Mouse (Mus musculus) forebrain, embryonic 13.5 days (tissue): ENCODE measurements around the gene Cisd1. TPM values are rescaled to one million over a fixed set of nuclear protein-coding genes. Genes with fewer than 3 reads are reported as not detected.

Source experiments
- ATAC-seq: fragments of 200-750 bp; cut with Nextera tagmentation; 2 replicates; pipeline ENCODE4 v1.8.0; 2017
- H3K27ac ChIP-seq: fragments of 300-500 bp; sonication (generic); 2 replicates; pipeline ENCODE4 v1.5.1; 2015; ENCODE audit warnings: inconsistent platforms, mild to moderate bottlenecking, moderate library complexity
- H3K27me3 ChIP-seq: fragments of 300-500 bp; sonication (generic); 2 replicates; pipeline ENCODE4 v1.6.1; 2015; ENCODE audit warnings: mild to moderate bottlenecking, inconsistent platforms
- H3K36me3 ChIP-seq: fragments of 300-500 bp; sonication (generic); 2 replicates; pipeline ENCODE4 v1.6.1; 2015; ENCODE audit warnings: mild to moderate bottlenecking, inconsistent platforms; ENCODE audit not compliant: poor library complexity, severe bottlenecking
- H3K4me1 ChIP-seq: fragments of 300-500 bp; sonication (generic); 2 replicates; pipeline ENCODE4 v1.6.1; 2015; ENCODE audit warnings: inconsistent platforms
- H3K4me2 ChIP-seq: fragments of 300-500 bp; sonication (generic); 2 replicates; pipeline ENCODE4 v1.6.1; 2015; ENCODE audit warnings: inconsistent platforms, mild to moderate bottlenecking, moderate library complexity
- H3K4me3 ChIP-seq: fragments of 300-500 bp; sonication (generic); 2 replicates; pipeline ENCODE4 v1.5.1; 2015; ENCODE audit warnings: mild to moderate bottlenecking, inconsistent platforms
- H3K9ac ChIP-seq: fragments of 300-500 bp; sonication (generic); 2 replicates; pipeline ENCODE4 v1.6.1; 2015; ENCODE audit warnings: mild to moderate bottlenecking, inconsistent platforms
- H3K9me3 ChIP-seq: fragments of 300-500 bp; sonication (generic); replicated peaks from 2 replicates; pipeline ENCODE4 v1.6.1; 2016; ENCODE audit warnings: inconsistent platforms
- WGBS: fragments of 180-500 bp; shearing (Covaris S2); methylation state at CpG from one replicate; pipeline ENCODE4 v1.1.7; 2015; 5-methylcytosine and 5-hydroxymethylcytosine counted together
- polyA plus RNA-seq: library from polyadenylated mRNA; unstranded; fragments of >200 nt; fragmentation: Nextera tagmentation; extraction: Ambion mirVana; gene quantifications from 2 replicates; pipeline ENCODE4 v1.2.1, GENCODE M21; 2015

Cisd1 gene
- polyA plus RNA-seq, 1 experiment from 2014 or later: 227 TPM

GRCm38 (mm10) chr10:71332859-71333258 lies 11.9 kb downstream of the Cisd1 start:
- peaks cover 67% of the 10 kb centered on the region for H3K36me3 ChIP-seq
- no peak overlapping the region for H3K9ac ChIP-seq
- H3K4me1 ChIP-seq: no peaks in the 10 kb centered on the region
- no peak for ATAC-seq
- WGBS: 95% methylated on average over 9 of the region's 9 CpGs
- no peaks in the 10 kb centered on the region for H3K9me3 ChIP-seq
- H3K4me3 ChIP-seq: no peak overlapping the region
- no peak overlapping the region for H3K27ac ChIP-seq
- no peaks in the 10 kb centered on the region for H3K27me3 ChIP-seq
- no peak overlapping the region for H3K4me2 ChIP-seq

- no peaks in the 10 kb centered on the region for H3K27me3 ChIP-seq
- WGBS: 90% methylated on average over 4 of the region's 4 CpGs
- peaks cover 67% of the 10 kb centered on the region for H3K36me3 ChIP-seq
- H3K27ac ChIP-seq: no peak overlapping the region
- no peak for ATAC-seq
- no peak overlapping the region for H3K4me2 ChIP-seq
- no peaks in the 10 kb centered on the region for H3K4me1 ChIP-seq
- H3K9ac ChIP-seq: no peak overlapping the region
- no peaks in the 10 kb centered on the region for H3K9me3 ChIP-seq
- no peak overlapping the region for H3K4me3 ChIP-seq
Observed at GRCm38 (mm10) chr10:71332376-71332775, 12.4 kb downstream of the Cisd1 start.

- Histone ChIP-seq H3K4me2 (no peak overlapping the region), H3K36me3 (peaks cover 67% of the 10 kb centered on the region), H3K27me3 (no peaks in the 10 kb centered on the region), H3K4me3 (no peak overlapping the region), H3K4me1 (no peaks in the 10 kb centered on the region), H3K27ac (no peak overlapping the region), H3K9me3 (no peaks in the 10 kb centered on the region), H3K9ac (no peak overlapping the region)
- ATAC-seq: no peak
- 95% methylated on average over 7 of the region's 7 CpGs for WGBS
Observed at GRCm38 (mm10) chr10:71331908-71332307, 12.8 kb downstream of the Cisd1 start.

DNA sequence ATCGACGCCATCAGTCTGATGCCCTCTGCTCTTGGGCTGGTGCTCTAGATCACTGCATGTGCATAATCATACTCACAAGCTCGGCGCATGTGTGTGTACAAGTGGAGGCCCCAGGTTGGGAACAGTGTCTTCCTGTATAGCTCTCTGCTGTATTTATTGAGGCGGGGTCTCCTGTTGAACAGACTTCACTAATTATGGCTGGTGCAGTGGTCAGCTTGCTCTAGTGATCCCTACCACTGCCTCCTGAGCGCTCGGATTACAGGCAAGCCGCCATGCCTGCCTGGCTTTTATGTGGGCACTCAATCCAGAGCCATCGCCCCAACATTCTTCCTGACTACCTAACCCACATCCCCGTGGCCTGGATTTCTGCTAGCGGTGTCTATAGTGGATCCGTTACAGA lies 14.7 kb downstream of the Cisd1 start:
- Histone ChIP-seq H3K4me1 (no peaks in the 10 kb centered on the region), H3K9ac (no peak overlapping the region), H3K27me3 (no peaks in the 10 kb centered on the region), H3K4me2 (no peak overlapping the region), H3K36me3 (peaks cover 53% of the 10 kb centered on the region), H3K9me3 (no peaks in the 10 kb centered on the region), H3K27ac (no peak overlapping the region), H3K4me3 (no peak overlapping the region)
- ATAC-seq: no peak
- 94% methylated on average over 12 of the region's 12 CpGs for WGBS

GRCm38 (mm10) chr10:71329295-71329694 lies 15.5 kb downstream of the Cisd1 start:
- H3K9me3 ChIP-seq: no peaks in the 10 kb centered on the region
- H3K9ac ChIP-seq: no peak overlapping the region
- H3K27ac ChIP-seq: no peak overlapping the region
- H3K4me2 ChIP-seq: no peak overlapping the region
- WGBS: 94% methylated on average over 6 of the region's 6 CpGs
- peaks cover 45% of the 10 kb centered on the region for H3K36me3 ChIP-seq
- H3K4me1 ChIP-seq: no peaks in the 10 kb centered on the region
- H3K4me3 ChIP-seq: no peak overlapping the region
- no peak for ATAC-seq
- no peaks in the 10 kb centered on the region for H3K27me3 ChIP-seq

DNA sequence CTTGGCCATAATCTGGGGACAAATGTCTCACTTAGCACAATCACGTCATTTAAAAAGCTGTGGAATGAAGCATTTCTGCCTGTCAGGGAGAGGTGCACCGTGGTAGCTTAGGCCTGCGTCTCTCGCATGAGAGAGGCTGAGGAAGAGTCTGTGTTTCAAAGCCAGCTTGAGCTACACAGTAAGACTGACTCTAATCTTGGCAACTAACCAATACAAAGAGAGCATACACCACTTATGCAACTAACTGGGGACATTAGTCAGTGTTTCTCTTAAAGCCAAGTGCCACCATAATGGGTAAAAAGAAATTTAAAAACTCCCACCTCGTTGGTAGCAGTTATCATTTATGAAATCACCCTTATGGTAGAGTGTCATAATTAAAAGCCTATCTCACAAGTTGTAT lies 15.9 kb downstream of the Cisd1 start:
- WGBS: 89% methylated on average over 5 of the region's 5 CpGs
- Histone ChIP-seq H3K9me3 (no peaks in the 10 kb centered on the region), H3K9ac (no peak overlapping the region), H3K36me3 (peaks cover 41% of the 10 kb centered on the region), H3K4me3 (no peak overlapping the region), H3K27ac (no peak overlapping the region), H3K27me3 (no peaks in the 10 kb centered on the region), H3K4me1 (no peaks in the 10 kb centered on the region), H3K4me2 (no peak overlapping the region)
- no peak for ATAC-seq

DNA sequence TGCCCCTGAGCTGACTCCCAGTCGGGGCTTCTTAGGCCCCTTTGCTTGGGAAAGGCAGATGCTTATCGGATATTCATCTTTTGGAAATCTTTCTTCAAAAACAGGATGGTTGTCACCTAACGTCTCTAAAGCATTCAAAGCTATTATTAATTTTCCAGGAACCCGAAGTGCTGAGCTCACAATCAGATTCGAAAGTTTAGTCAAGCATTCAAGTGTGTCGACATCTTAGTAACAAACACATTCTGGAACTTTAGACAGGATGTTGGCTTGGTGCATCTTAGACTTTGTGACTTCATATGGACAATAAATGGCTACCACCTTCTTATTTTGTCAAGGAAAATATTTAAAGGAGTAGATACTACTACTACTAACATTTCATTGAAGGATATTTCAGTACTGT lies 16.4 kb downstream of the Cisd1 start:
- Histone ChIP-seq H3K27me3 (no peaks in the 10 kb centered on the region), H3K4me3 (no peak overlapping the region), H3K4me2 (no peak overlapping the region), H3K27ac (no peak overlapping the region), H3K9ac (no peak overlapping the region), H3K36me3 (peaks cover 36% of the 10 kb centered on the region), H3K4me1 (no peaks in the 10 kb centered on the region), H3K9me3 (no peaks in the 10 kb centered on the region)
- 93% methylated on average over 6 of the region's 6 CpGs for WGBS
- no peak for ATAC-seq

DNA sequence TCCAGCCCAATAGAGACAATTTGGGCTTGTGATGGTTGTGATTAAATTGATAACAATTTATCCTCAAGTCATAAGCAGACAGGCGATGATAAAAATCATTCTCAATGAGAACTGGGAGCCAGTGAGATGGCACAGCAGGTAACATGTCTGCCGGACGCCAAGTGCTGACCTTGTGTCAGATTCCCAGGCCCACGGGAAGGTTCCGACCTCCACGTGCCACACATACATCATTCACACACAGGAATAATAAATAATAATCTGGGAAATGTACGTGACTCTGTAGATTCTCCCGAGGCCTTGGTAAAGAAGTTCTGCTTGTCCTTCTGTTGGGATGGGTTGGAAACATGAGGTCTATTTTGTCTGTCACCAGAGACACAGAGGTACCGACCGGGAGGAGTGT lies 17.4 kb downstream of the Cisd1 start:
- Histone ChIP-seq H3K27me3 (no peaks in the 10 kb centered on the region), H3K27ac (no peak overlapping the region), H3K4me3 (no peak overlapping the region), H3K36me3 (peaks cover 27% of the 10 kb centered on the region), H3K4me1 (no peaks in the 10 kb centered on the region), H3K4me2 (no peak overlapping the region), H3K9me3 (no peaks in the 10 kb centered on the region), H3K9ac (no peak overlapping the region)
- ATAC-seq: no peak
- WGBS: 90% methylated on average over 10 of the region's 10 CpGs

DNA sequence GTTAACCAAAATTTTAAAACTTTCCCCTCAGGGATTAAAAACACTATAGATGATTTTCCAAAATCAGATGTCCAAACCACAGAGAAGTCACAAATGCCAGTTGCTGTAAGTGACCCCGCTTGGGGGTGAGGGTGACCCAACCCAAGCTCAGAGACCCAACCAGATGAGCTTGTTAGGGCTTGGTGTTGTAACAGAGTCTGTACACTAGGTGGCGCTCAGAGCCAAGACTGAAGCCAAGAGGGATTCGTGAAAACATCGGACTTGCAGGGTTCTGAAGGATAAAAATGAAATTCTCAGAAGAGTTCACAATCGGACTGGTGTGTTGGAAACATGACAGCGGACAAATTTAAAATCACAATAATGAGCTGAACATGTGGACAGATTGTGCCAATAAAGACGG lies 18.0 kb downstream of the Cisd1 start:
- Histone ChIP-seq H3K9ac (no peak overlapping the region), H3K36me3 (peaks cover 25% of the 10 kb centered on the region), H3K4me2 (no peak overlapping the region), H3K9me3 (no peaks in the 10 kb centered on the region), H3K4me1 (no peaks in the 10 kb centered on the region), H3K27me3 (no peaks in the 10 kb centered on the region), H3K27ac (no peak overlapping the region), H3K4me3 (no peak overlapping the region)
- WGBS: 15% methylated on average over 7 of the region's 7 CpGs
- no peak for ATAC-seq

GRCm38 (mm10) chr10:71326123-71326522 lies 18.6 kb downstream of the Cisd1 start:
- no peak for ATAC-seq
- 82% methylated on average over 7 of the region's 7 CpGs for WGBS

GRCm38 (mm10) chr10:71323669-71324068 lies 21.1 kb downstream of the Cisd1 start:
- no peak for ATAC-seq
- WGBS: 84% methylated on average over 8 of the region's 8 CpGs
- Histone ChIP-seq H3K36me3 (0 out of 2 replicates have a peak, but pooled peaks cover under 1% of the 10 kb centered on the region), H3K4me2 (no peak overlapping the region), H3K9ac (no peak overlapping the region), H3K4me3 (no peak overlapping the region), H3K4me1 (no peaks in the 10 kb centered on the region), H3K27ac (no peak overlapping the region), H3K27me3 (no peaks in the 10 kb centered on the region), H3K9me3 (no peaks in the 10 kb centered on the region)

More at GRCm38 (mm10) chr10:71326123-71326522, 18.6 kb downstream of the Cisd1 start:
- Histone ChIP-seq H3K4me3 (no peak overlapping the region), H3K27ac (no peak overlapping the region), H3K9me3 (no peaks in the 10 kb centered on the region), H3K4me2 (no peak overlapping the region), H3K27me3 (no peaks in the 10 kb centered on the region), H3K4me1 (no peaks in the 10 kb centered on the region), H3K9ac (no peak overlapping the region), H3K36me3 (peaks cover 24% of the 10 kb centered on the region)

DNA sequence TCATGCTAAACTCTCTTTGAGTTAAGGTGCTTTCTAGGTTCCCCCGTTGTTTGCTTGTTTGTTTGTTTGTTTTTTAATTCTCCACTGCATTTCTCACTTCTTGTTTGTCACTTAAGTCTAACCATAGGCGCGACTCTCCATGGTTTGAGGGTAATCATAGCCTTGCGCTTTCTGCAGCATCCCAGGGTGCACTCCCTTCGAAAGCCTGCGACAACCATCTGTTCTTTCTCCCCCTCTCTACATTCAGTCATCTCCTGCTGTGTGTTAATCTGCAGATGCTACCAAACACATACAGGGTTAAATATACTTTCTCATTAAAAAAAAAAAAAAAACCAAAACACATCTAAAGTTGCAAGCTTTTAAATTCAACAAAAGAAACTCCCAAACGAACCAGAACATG lies 28.3 kb downstream of the Cisd1 start:
- H3K4me1 ChIP-seq: no peaks in the 10 kb centered on the region
- no peaks in the 10 kb centered on the region for H3K9me3 ChIP-seq
- no peak overlapping the region for H3K4me3 ChIP-seq
- ATAC-seq: no peak
- H3K36me3 ChIP-seq: no peaks in the 10 kb centered on the region
- H3K9ac ChIP-seq: no peak overlapping the region
- H3K4me2 ChIP-seq: no peak overlapping the region
- no peaks in the 10 kb centered on the region for H3K27me3 ChIP-seq
- 72% methylated on average over 7 of the region's 7 CpGs for WGBS
- no peak overlapping the region for H3K27ac ChIP-seq

DNA sequence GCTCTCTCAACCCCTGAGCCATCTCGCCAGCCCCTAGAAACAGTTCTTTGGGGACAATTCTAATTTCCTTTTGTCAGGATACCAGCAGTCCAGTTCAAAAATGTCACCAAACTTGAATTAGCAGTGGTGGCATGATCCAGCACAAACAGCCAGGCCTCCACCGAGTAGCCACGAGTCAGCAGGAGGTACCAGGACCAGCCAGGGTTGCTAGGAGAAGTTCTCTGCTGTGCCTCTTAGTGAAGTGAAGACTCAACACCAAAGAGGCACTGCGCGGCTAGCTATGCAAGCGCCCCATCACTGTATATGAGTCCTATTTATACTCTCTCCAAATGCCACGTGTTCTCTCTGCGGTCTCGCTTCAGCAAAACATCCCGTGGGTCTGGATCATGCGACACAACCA lies 28.7 kb downstream of the Cisd1 start:
- Histone ChIP-seq H3K4me2 (no peak overlapping the region), H3K27me3 (no peaks in the 10 kb centered on the region), H3K27ac (no peak overlapping the region), H3K36me3 (no peaks in the 10 kb centered on the region), H3K9ac (no peak overlapping the region), H3K9me3 (no peaks in the 10 kb centered on the region), H3K4me1 (no peaks in the 10 kb centered on the region), H3K4me3 (no peak overlapping the region)
- 81% methylated on average over 11 of the region's 11 CpGs for WGBS
- no peak for ATAC-seq
